Mouse (Mus musculus): ENCODE measurements around the gene Bet1.

- no peak for TF ChIP-seq EP300 (IDR thresholded peaks at IDR 0.05; ENCODE audit: low read depth)
- TF ChIP-seq CTCF (IDR thresholded peaks at IDR 0.05; ENCODE audit: low read depth): no peak
Measured at GRCm38 (mm10) chr6:4118611-4119010, 31.8 kb upstream of the Bet1 start.

All from liver, postnatal 0 days (tissue).